ENCODE assay signal across 8 mouse cellular contexts in genomic region chr11:62456021-62456482, GRCm38 (mm10). TPM values are rescaled to one million over a fixed set of nuclear protein-coding genes. Genes with fewer than 3 reads are reported as not detected.
DNase-seq lines count a peak whose midpoint lies in the region; ATAC-seq and TF ChIP-seq lines count a peak whose summit lies in the region.

No protein-coding gene starts in this region.

- peak overlapping the region; percentile 98; the same call in 1 of the 2 replicates for H3K9ac ChIP-seq in limb, embryonic 12.5 days (replicated peaks)

- no peaks in the 10 kb centered on the region for H3K9me3 ChIP-seq in megakaryocyte, embryonic 14.5 days
- H3K9me3 ChIP-seq in limb, embryonic 12.5 days, result no peaks in the 10 kb centered on the region

- ATAC-seq in megakaryocyte, adult 5-6 weeks (ENCODE audit: poor library complexity, severe bottlenecking), result no peak
- no peak for ATAC-seq in limb, embryonic 12.5 days (ENCODE audit: insufficient number of reproducible peaks, insufficient read depth, low FRiP score, low TSS enrichment, low read depth)
- no peak for ATAC-seq in cerebellum, adult (ENCODE audit: insufficient number of reproducible peaks, low FRiP score, low TSS enrichment)

- peak overlapping the region; percentile 98 for H3K4me3 ChIP-seq in megakaryocyte, embryonic 14.5 days (replicated peaks)
- peak overlapping the region; percentile 99 for H3K4me3 ChIP-seq in embryonic fibroblast, embryonic 13.5 days (ENCODE audit: insufficient read depth, low read length)
- H3K4me3 ChIP-seq in limb, embryonic 12.5 days (replicated peaks), result peak overlapping the region; percentile 90
- H3K4me3 ChIP-seq in small intestine, adult 2 months (ENCODE audit: low read depth, low read length), result peak overlapping the region; percentile 70

- no peaks in the 10 kb centered on the region for H3K27me3 ChIP-seq in megakaryocyte, embryonic 14.5 days (replicated peaks)
- H3K27me3 ChIP-seq in limb, embryonic 12.5 days, result no peaks in the 10 kb centered on the region
- H3K27me3 ChIP-seq in small intestine, adult 2 months (ENCODE audit: control insufficient read depth, insufficient read depth, low read length), result no peaks in the 10 kb centered on the region

- H3K27ac ChIP-seq in embryonic fibroblast, embryonic 13.5 days (ENCODE audit: insufficient read depth, low read length), result no peak overlapping the region
- H3K27ac ChIP-seq in limb, embryonic 12.5 days, result peak overlapping the region; percentile 94; the same call in 1 of the 2 replicates
- peak overlapping the region; percentile 80; the same call in 1 of the 2 replicates for H3K27ac ChIP-seq in small intestine, adult 2 months (ENCODE audit: insufficient read depth, low read depth, low read length)

- WGBS in limb, embryonic 12.5 days, result 11% methylated on average over 3 of the region's 3 CpGs
- WGBS in small intestine, adult 2 months, result under 1% methylated on average over 3 of the region's 3 CpGs

- TF ChIP-seq CTCF in embryonic fibroblast, embryonic 13.5 days (IDR thresholded peaks at IDR 0.05; ENCODE audit: borderline replicate concordance, insufficient read depth, low read length), result no peak
- TF ChIP-seq CTCF in small intestine, adult 2 months (IDR thresholded peaks at IDR 0.05; ENCODE audit: extremely low read depth, insufficient read length, insufficient replicate concordance, low read depth, low read length), result no peak

- no peak for TF ChIP-seq POLR2A in embryonic fibroblast, embryonic 13.5 days (IDR thresholded peaks at IDR 0.05; ENCODE audit: low read depth, low read length)
- no peak for TF ChIP-seq POLR2A in small intestine, adult 2 months (IDR thresholded peaks at IDR 0.05; ENCODE audit: low read depth, low read length)

- no peak for DNase-seq in urinary bladder, postnatal 14 days (ENCODE audit: low spot score)
- DNase-seq in spleen, postnatal 4 days (ENCODE audit: low spot score in 2 of 2), result no peak

- H3K4me2 ChIP-seq in limb, embryonic 12.5 days, result peak overlapping the region; percentile 68

- H3K4me1 ChIP-seq in megakaryocyte, embryonic 14.5 days, result peaks cover 30% of the 10 kb centered on the region
- H3K4me1 ChIP-seq in embryonic fibroblast, embryonic 13.5 days (ENCODE audit: control insufficient read depth, insufficient read depth, low read length), result peaks cover 4% of the 10 kb centered on the region; the same call in 1 of the 2 replicates
- peaks cover 18% of the 10 kb centered on the region for H3K4me1 ChIP-seq in limb, embryonic 12.5 days (replicated peaks)
- H3K4me1 ChIP-seq in small intestine, adult 2 months (ENCODE audit: control insufficient read depth, insufficient read depth, insufficient read length, low read length), result peaks cover 3% of the 10 kb centered on the region; the same call in 1 of the 2 replicates

- peaks cover 29% of the 10 kb centered on the region for H3K36me3 ChIP-seq in megakaryocyte, embryonic 14.5 days (replicated peaks; ENCODE audit: low read length)
- H3K36me3 ChIP-seq in limb, embryonic 12.5 days, result peaks cover under 1% of the 10 kb centered on the region; the same call in 1 of the 2 replicates
- H3K36me3 ChIP-seq in small intestine, adult 2 months (ENCODE audit: control insufficient read depth, insufficient read depth, low read length), result peaks cover under 1% of the 10 kb centered on the region; the same call in 1 of the 2 replicates

RNA-seq across cellular contexts. Expression of gene Pigl, which starts 2.2 kb away (rescaled TPM):
- polyA plus RNA-seq in megakaryocyte, embryonic 14.5 days (2012; ENCODE audit: insufficient read depth, low replicate concordance), result 3.4 and 7.5 TPM in 2 replicates
- 5.7 and 9.2 TPM in 2 replicates for total RNA-seq in megakaryocyte, adult 5-6 weeks (2015)
- total RNA-seq in megakaryocyte, adult 5-6 weeks (2017), result 1.7 and 2.5 TPM in 2 replicates
- polyA plus RNA-seq in embryonic fibroblast, embryonic 13.5 days (2011; ENCODE audit: insufficient read length, low read depth, missing spikeins), result 4.5 and 6.7 TPM in 2 replicates
- polyA plus RNA-seq in limb, embryonic 12.5 days (2016; fragmentation: Nextera tagmentation; extraction: Ambion mirVana), result 9.5 and 12.0 TPM in 2 replicates
- polyA plus RNA-seq in small intestine, adult 2 months (2012; rRNA removed), result 2.4 and 5.8 TPM in 2 replicates

RNA-seq across cellular contexts. Expression of gene Ncor1, which starts 2.3 kb away (rescaled TPM):
- polyA plus RNA-seq in megakaryocyte, embryonic 14.5 days (2012; ENCODE audit: insufficient read depth, low replicate concordance), result 86.7 and 160 TPM in 2 replicates
- total RNA-seq in megakaryocyte, adult 5-6 weeks (2015), result 275 and 280 TPM in 2 replicates
- 213 and 290 TPM in 2 replicates for total RNA-seq in megakaryocyte, adult 5-6 weeks (2017)
- polyA plus RNA-seq in embryonic fibroblast, embryonic 13.5 days (2011; ENCODE audit: insufficient read length, low read depth, missing spikeins), result 179 and 225 TPM in 2 replicates
- polyA plus RNA-seq in limb, embryonic 12.5 days (2016; fragmentation: Nextera tagmentation; extraction: Ambion mirVana), result 187 and 193 TPM in 2 replicates
- 49.1 and 130 TPM in 2 replicates for polyA plus RNA-seq in small intestine, adult 2 months (2012; rRNA removed)
